Mouse (Mus musculus): ENCODE measurements around the gene Hist1h4n.
"Not testable (repeated sequence)": the region's sequence is repeated elsewhere in the genome, so short reads cannot be mapped to it uniquely, and the experiment has no call there.

Hist1h4n gene

GRCm38 (mm10) chr13:21797163-21797562 is 34.8 kb downstream of the Hist1h4n start:
- DNase-seq (ENCODE audit: extremely low read depth, insufficient read length, low spot score): not testable (repeated sequence)

GRCm38 (mm10) chr13:21795584-21795983 is 36.4 kb downstream of the Hist1h4n start:
- no peak for DNase-seq (ENCODE audit: extremely low read depth, insufficient read length, low spot score)

- DNase-seq (ENCODE audit: extremely low read depth, insufficient read length, low spot score): no peak
These were observed 41.3 kb downstream of the Hist1h4n start for GRCm38 (mm10) chr13:21790601-21791283.

DNA sequence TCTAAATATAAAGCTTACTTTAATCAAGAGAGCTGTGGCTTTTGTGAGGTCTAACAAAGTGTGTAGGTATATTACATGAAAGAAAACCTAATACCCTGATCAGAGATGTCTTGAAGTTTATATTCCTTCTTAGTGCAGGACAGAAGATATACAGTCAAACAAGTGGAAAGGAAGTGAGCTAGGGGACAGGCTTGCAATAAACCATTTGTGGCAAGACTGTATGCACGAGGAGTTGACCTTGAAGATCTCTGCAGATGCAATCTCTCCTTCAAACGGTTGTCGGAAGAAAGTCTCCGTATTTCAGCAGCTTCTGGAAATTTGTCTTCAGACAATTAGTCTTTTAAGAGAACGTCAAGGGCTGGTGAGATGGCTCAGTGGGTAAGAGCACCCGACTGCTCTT is 42.1 kb downstream of the Hist1h4n start:
- no peak for DNase-seq (ENCODE audit: extremely low read depth, insufficient read length, low spot score)

DNA sequence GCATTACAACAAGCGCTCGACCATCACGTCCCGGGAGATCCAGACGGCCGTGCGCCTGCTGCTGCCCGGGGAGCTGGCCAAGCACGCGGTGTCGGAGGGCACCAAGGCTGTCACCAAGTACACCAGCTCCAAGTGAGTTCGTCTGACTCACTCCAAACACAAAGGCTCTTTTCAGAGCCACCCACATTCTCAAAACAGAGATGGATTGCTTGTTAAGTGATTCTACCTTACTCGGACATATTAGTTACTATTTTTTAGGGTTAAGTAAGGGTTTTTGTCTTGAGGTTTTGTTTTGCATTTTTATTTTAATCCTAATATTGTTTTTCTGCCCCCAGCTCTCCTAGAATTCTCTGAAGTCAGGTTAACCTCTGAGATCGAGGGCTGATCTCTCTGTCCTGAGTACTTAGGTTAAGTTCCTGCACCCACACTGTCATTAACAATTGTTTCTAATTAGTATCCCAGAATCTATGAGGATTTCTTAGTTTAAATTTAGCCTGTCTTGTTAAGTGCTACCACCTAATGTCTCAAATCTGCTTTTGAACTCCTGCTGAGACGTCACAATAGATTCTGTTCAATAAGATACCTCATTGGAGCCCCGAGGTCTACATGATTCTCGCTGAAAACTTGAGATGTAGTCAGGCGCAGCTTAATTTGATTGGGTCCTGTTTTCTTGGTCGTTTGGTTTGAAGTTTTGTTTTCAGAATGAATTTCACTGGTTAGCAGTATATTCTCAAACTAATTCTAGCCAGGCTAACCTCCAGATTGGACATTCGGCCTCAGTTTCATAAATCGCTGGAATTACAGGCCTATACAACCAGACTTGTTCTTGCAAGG is 44.0 kb downstream of the Hist1h4n start:
- DNase-seq (ENCODE audit: extremely low read depth, insufficient read length, low spot score): peak; percentile 63

DNA sequence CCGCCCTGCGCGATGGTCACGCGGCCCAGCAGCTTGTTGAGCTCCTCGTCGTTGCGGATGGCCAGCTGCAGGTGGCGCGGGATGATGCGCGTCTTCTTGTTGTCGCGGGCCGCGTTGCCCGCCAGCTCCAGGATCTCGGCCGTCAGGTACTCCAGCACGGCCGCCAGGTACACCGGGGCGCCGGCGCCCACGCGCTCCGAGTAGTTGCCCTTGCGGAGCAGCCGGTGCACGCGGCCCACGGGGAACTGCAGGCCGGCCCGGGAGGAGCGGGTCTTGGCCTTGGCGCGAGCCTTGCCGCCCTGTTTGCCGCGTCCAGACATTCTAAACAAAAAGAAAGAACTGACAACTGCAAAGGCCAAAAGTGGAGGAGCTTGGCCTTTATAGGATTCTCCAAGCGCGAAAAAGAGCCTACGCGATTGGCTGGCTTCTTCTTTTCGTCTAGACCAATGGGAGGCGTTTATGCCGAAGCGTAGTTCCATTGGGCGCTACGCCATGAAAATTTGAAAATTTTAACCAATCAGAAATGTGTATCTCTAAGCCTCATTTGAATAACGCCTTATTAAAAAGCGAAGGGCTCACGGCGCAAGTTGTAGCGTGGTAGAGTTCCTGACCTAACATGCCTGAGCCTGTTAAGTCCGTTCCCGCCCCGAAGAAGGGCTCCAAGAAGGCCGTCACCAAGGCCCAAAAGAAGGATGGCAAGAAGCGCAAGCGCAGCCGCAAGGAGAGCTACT is 44.9 kb downstream of the Hist1h4n start, which contains the start of the genes Hist1h2an and Hist1h2bp:
Gene Hist1h2an, minus strand, starts transcription at position 320 of the 731 bp plus-strand sequence.
Gene Hist1h2bp, plus strand, starts transcription at position 563 of the 731 bp plus-strand sequence.
- peak; percentile 92 for DNase-seq (ENCODE audit: extremely low read depth, insufficient read length, low spot score)

DNA sequence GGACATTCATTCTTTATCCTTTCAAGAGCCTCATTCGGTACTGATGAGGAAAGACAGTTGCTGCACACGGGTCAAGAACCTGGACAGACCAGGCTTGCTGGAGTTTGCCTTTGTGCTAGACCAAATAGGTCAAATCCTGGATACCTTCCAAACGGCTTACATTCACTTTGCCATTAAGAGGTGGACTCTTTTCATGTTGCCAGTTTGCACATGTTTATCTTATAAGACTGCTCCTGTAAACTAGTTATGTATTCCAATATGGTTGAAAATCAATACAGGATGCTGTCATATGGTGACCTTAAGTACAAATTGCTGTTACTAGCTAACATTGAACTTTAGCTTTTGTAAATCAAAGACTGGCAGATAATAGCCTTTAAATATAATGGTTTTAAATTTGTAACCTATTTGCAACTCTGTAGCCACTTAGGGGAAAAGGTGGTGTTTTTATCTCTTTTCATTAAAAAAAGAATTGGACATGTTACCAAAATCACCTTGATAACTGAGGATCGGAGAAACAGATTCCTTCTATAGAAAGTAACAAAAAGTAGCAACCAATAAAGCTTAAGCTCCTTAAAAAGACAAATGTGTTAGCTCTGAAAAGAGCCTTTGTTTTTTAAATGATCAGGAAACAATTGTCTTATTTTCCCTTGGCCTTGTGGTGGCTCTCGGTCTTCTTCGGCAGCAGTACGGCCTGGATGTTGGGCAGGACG is 45.7 kb downstream of the Hist1h4n start:
- peak; percentile 79 for DNase-seq (ENCODE audit: extremely low read depth, insufficient read length, low spot score)

DNA sequence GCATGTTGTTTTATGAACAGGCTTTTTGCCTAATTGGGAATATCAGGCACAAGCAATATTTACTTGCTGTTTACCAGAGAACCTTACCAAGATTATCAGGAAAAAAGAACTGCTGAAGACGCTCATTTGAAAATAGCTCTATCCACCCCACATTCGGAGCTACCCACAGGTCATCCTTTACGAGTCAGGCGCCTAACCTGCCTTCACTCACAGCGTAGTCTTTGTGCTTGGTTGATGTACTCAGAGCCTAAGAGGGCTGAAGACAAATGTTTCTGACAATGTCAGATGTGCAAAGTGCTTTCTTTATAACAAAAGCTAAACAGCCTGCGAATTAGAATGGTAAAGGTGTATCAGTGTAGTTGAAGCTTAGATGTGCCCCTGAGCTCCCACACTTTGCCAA is 47.7 kb downstream of the Hist1h4n start:
- no peak for DNase-seq (ENCODE audit: extremely low read depth, insufficient read length, low spot score)

GRCm38 (mm10) chr13:21783734-21784161 is 48.2 kb downstream of the Hist1h4n start:
- peak; percentile 48 for DNase-seq (ENCODE audit: extremely low read depth, insufficient read length, low spot score)

DNA sequence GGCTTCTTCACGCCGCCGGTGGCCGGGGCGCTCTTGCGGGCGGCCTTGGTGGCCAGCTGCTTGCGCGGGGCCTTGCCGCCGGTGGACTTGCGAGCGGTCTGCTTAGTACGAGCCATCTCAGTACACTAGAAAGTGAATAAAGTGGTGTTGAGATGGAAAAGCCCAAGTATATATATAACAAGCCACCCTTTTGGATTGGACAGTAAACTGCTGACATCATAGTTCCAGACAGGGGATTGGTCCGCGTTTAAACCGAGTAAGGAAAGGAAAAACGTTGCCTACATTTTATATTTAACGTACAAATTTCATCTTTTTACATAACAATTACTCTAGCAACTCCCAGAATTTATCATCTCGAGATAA is 48.8 kb downstream of the Hist1h4n start, which contains the start of gene Hist1h3i:
Gene Hist1h3i, minus strand, starts transcription at position 116 of the 363 bp plus-strand sequence.
- peak; percentile 89 for DNase-seq (ENCODE audit: extremely low read depth, insufficient read length, low spot score)

GRCm38 (mm10) chr13:21782361-21783254 is 49.4 kb downstream of the Hist1h4n start:
- peak; percentile 85 for DNase-seq (ENCODE audit: extremely low read depth, insufficient read length, low spot score)

Data from 3134 (cell line).